Mouse (Mus musculus): ENCODE measurements at regions not wholly inside any gene's neighbourhood (a gene's known extent, or its start where the extent isn't known, plus 50 kb on each side); places are given as distances from the start of the nearest gene placed in this dataset.
A peak's percentile ranks its signal among the peaks of the same experiment; 100 is the strongest.
"Not testable (repeated sequence)": the region's sequence is repeated elsewhere in the genome, so short reads cannot be mapped to it uniquely, and the experiment has no call there.

DNA sequence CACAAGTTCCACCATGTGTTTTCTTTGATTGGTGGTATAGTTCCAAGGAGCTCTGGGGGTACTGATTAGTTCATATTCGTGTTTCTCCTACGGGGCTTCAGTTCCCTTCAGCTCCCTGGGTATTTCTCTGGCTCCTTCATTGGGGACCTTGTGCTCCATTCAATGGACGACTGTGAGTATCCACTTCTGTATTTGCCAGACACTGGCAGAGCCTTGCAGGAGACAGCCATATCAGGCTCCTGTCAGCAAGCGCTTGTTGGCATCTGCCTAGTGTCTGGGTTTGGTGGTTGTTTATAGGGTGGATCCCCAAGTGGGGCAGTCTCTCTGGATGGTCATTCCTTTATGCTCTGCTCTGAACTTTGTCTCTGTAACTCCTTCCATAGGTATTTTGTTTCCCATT is 1905.5 kb upstream of the Sel1l start:
- ATAC-seq (ENCODE audit: low TSS enrichment) = not testable (repeated sequence)

- ATAC-seq (ENCODE audit: low TSS enrichment) = no peak
These were observed 1899.4 kb upstream of the Sel1l start for GRCm38 (mm10) chr12:93748300-93748847.

- no peak for ATAC-seq (ENCODE audit: low TSS enrichment)
These were observed 1869.9 kb upstream of the Sel1l start for GRCm38 (mm10) chr12:93718704-93719497.

DNA sequence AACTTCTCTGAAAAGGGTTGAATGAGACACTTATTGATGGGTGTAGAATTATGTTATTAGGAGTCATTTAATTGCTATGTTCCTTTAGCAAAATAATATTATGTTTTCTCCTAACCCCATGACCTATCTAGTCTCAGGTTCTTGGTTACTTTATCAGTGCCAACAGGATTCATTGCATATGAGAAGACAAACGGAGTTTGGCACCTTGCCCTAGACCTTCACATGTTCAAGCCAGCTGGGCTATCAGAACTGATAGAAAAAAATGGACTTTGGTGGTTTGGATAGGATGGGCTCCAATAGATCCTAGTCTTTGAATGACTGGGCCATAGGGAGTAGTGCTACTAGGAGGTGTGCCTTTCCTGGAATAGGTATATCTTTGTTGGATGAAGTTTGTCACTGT is 1857.0 kb upstream of the Sel1l start:
- no peak for ATAC-seq (ENCODE audit: low TSS enrichment)

- no peak for ATAC-seq (ENCODE audit: low TSS enrichment)
These were observed 1838.2 kb upstream of the Sel1l start for GRCm38 (mm10) chr12:93687196-93687595.

DNA sequence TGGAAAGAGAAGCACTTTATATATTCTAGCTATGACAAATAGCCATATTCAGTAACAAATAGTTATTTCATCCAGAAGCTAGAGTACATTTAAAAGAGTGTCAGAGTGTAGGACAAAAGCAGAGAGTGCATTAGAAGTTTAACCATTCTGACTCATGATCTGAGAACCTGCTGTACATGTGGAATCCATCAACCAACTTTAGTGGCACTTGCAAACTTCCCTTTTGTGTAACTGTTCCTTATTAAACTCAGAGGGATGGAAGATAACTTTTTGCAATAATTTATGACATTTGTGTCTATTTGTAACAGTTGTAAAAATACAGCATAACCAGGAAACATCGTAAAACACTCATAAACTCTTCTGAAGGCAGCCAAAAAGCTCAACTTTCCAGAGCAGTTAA is 1835.4 kb upstream of the Sel1l start:
- ATAC-seq (ENCODE audit: low TSS enrichment) = no peak

- ATAC-seq (ENCODE audit: low TSS enrichment) = no peak
These were observed 1828.5 kb upstream of the Sel1l start for GRCm38 (mm10) chr12:93677478-93677877.

DNA sequence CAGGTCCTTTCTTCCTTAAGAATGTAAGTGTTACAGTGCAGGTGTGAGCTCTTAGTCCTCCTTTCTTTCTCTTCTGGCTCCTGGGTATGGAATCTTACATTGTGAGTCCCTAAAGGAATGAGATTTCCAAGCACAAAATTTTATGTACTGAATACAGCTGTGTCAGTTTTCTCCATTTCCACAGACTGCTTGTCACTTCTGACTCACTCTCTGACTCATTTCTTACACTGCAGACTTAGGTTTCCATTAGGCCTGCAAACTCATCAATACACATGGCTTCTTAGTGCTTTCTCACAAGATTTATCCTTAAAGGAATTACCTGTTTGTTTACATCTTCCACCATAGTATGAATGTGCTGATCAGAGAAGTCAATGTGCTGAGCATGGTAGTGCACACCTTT is 1826.1 kb upstream of the Sel1l start:
- ATAC-seq (ENCODE audit: low TSS enrichment) = peak; percentile 64; the same call in 1 of the 2 replicates

DNA sequence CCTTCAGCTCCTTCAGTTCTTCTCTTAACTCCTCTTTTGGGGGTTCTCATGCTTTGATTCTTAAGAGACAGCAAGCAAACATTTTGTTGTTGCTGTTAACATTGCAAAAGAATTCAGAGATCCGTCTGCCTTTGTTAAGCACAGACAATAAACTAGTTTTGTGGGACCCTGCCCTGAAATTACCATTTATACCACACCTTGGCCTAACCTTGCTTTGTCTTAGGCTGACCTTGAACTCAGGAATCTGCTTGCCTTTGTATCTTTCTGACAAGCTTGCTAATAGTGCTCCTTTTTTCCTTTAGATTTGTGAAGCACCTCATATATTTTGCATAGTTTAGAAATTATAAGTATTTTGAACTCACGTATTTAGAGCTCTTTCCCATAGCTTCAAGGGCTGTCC is 1820.3 kb upstream of the Sel1l start:
- ATAC-seq (ENCODE audit: low TSS enrichment) = no peak

DNA sequence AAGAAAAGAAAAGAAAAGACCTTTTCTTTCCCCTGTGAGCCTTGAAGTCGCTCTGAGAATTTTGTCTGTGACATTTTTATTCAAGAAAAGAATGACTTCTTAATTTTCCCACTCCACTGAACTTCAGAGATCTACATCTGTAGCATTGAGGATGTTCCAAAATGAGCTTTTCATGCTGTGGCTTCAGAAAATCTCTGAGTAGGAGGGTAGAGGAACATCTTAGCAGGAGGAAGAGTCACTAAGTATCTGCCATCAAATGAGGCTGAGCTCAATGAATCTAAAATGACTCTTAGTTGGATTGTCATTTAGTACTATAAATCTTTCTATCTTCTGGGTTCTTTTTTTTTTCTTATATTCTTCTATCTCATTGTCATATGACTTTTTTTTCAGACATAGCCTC is 1817.8 kb upstream of the Sel1l start:
- ATAC-seq (ENCODE audit: low TSS enrichment) = peak; percentile 77
